Mouse (Mus musculus): ENCODE measurements at regions not wholly inside any gene's neighbourhood (a gene's known extent, or its start where the extent isn't known, plus 50 kb on each side); places are given as distances from the start of the nearest gene placed in this dataset.

DNA sequence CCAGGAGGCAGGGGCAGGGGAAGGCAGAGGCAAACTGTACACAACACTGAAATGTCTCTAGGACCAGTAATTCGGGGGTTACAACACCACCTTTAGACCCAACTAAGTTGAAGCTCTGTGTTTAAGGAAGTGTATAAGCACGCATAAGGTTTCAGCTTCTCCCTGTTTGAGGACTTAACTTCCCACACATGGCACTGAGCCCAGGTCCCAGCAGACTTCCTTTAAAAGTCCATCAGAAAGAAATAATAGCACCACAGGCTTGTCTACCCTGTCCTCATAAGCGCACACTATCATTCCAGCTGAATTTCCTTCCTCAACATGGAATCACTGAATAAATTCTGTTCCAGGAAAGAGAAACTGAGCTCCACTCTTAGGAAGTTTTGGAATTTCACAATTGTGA is 80.9 kb downstream of the Alg10b start:
- TF ChIP-seq CTCF (IDR thresholded peaks at IDR 0.05; ENCODE audit: extremely low read depth, insufficient read depth, insufficient read length, insufficient replicate concordance): no peak
- TF ChIP-seq POLR2A (IDR thresholded peaks at IDR 0.05; ENCODE audit: low read depth, low read length): no peak

All from spleen, adult 2 months (tissue).